7 mouse cellular contexts compared by ENCODE assay signal in the genomic region with DNA sequence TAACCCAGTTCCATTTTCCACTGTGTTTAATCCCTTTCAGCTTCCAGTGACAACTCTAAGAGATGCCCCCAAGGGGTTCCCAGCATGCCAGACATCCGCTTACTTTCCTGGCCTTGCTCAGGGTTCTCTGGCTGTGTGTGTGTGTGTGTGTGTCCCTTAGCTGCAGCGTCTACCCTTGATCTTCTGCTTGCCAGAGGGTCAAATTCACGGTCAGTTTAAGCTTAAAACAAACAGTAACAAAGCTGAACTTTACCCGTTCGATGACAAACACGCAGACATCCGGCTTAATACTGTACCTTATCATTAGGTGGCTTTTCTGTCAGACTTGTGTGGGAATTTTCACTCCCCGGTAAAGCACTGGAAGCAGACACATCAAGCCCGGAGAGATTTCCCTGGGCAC. TPM values are rescaled to one million over a fixed set of nuclear protein-coding genes. Genes with fewer than 3 reads are reported as not detected.
DNase-seq lines count a peak whose midpoint lies in the region; ATAC-seq lines count a peak whose summit lies in the region.

A gene (plus strand): TSS at position 281 of the 400 bp plus-strand sequence.

- no peak for DNase-seq in left cerebral cortex, adult 18-20 months (ENCODE audit: low spot score in 2 of 2)
- no peak for DNase-seq in left cerebral cortex, adult 9 months (ENCODE audit: low spot score in 2 of 2)
- DNase-seq in forebrain, embryonic 14.5 days (ENCODE audit: low spot score): no peak
- DNase-seq in layer of hippocampus, postnatal 10 days (ENCODE audit: low spot score in 2 of 2): no peak
- no peak for DNase-seq in midbrain, embryonic 14.5 days
- DNase-seq in thymus, postnatal 14 days: no peak
- DNase-seq in cerebellum, postnatal 14 days: no peak

- no peaks in the 10 kb centered on the region for H3K4me1 ChIP-seq in forebrain, embryonic 14.5 days (ENCODE audit: control insufficient read depth, insufficient read depth, low read length)
- H3K4me1 ChIP-seq in midbrain, embryonic 14.5 days (ENCODE audit: control insufficient read depth, insufficient read depth, low read length): no peaks in the 10 kb centered on the region

- ATAC-seq in forebrain, embryonic 14.5 days: no peak
- ATAC-seq in midbrain, embryonic 14.5 days (ENCODE audit: low FRiP score, low TSS enrichment): no peak

- H3K36me3 ChIP-seq in forebrain, embryonic 14.5 days (ENCODE audit: control insufficient read depth, insufficient read depth, low read length): no peaks in the 10 kb centered on the region
- H3K36me3 ChIP-seq in midbrain, embryonic 14.5 days (ENCODE audit: control insufficient read depth, insufficient read depth, low read length): no peaks in the 10 kb centered on the region

- no peaks in the 10 kb centered on the region for H3K9me3 ChIP-seq in forebrain, embryonic 14.5 days (replicated peaks; ENCODE audit: control insufficient read depth, low read length)
- H3K9me3 ChIP-seq in midbrain, embryonic 14.5 days (ENCODE audit: control insufficient read depth, low read length): no peaks in the 10 kb centered on the region

- H3K27ac ChIP-seq in forebrain, embryonic 14.5 days (ENCODE audit: low read depth, low read length): no peak within 1 kb of the TSS
- no peak within 1 kb of the TSS for H3K27ac ChIP-seq in midbrain, embryonic 14.5 days (replicated peaks; ENCODE audit: low read depth, low read length)

- H3K4me2 ChIP-seq in forebrain, embryonic 14.5 days (ENCODE audit: low read length): no peak within 1 kb of the TSS
- no peak within 1 kb of the TSS for H3K4me2 ChIP-seq in midbrain, embryonic 14.5 days (ENCODE audit: low read length)

- no peaks in the 10 kb centered on the region for H3K27me3 ChIP-seq in forebrain, embryonic 14.5 days (replicated peaks; ENCODE audit: control insufficient read depth, insufficient read depth, low read length)
- peaks cover 8% of the 10 kb centered on the region; the same call in 1 of the 2 replicates for H3K27me3 ChIP-seq in midbrain, embryonic 14.5 days (ENCODE audit: control insufficient read depth, insufficient read depth, low read length)

- no peak within 1 kb of the TSS for H3K4me3 ChIP-seq in forebrain, embryonic 14.5 days (ENCODE audit: low read depth, low read length)
- H3K4me3 ChIP-seq in midbrain, embryonic 14.5 days (replicated peaks; ENCODE audit: low read depth, low read length): no peak within 1 kb of the TSS

- no peak within 1 kb of the TSS for H3K9ac ChIP-seq in forebrain, embryonic 14.5 days (ENCODE audit: low read length)
- H3K9ac ChIP-seq in midbrain, embryonic 14.5 days (replicated peaks; ENCODE audit: low read length): no peak within 1 kb of the TSS

- WGBS in forebrain, embryonic 14.5 days: 80% methylated on average over 9 of the region's 9 CpGs
- WGBS in midbrain, embryonic 14.5 days: 74% methylated on average over 9 of the region's 9 CpGs

RNA-seq across cellular contexts. Expression of the gene that starts here (rescaled TPM):
- total RNA-seq in left cerebral cortex, adult 18-20 months (2021): 10 to 100 TPM; 91.8 to 98.9 TPM
- polyA plus RNA-seq in forebrain, embryonic 14.5 days (2014; fragmentation: Nextera tagmentation; extraction: Ambion mirVana): 125 and 139 TPM in 2 replicates
- total RNA-seq in layer of hippocampus, postnatal 10 days (2021): 100 to 1,000 TPM; 261 to 306 TPM
- polyA plus RNA-seq in midbrain, embryonic 14.5 days (2014; fragmentation: Nextera tagmentation; extraction: Ambion mirVana): 76.5 and 125 TPM in 2 replicates
